Mouse (Mus musculus) urinary bladder, postnatal 14 days (tissue): ENCODE data around the gene Alpk1.
A peak's percentile ranks its signal among the peaks of the same experiment; 100 is the strongest.
"Not testable (repeated sequence)": the region's sequence is repeated elsewhere in the genome, so short reads cannot be mapped to it uniquely, and the experiment has no call there.

Experiments
- DNase-seq: peaks from one replicate; pipeline ENCODE4 v3.0.0; 2021; ENCODE audit warnings: low spot score

Gene Alpk1

DNA sequence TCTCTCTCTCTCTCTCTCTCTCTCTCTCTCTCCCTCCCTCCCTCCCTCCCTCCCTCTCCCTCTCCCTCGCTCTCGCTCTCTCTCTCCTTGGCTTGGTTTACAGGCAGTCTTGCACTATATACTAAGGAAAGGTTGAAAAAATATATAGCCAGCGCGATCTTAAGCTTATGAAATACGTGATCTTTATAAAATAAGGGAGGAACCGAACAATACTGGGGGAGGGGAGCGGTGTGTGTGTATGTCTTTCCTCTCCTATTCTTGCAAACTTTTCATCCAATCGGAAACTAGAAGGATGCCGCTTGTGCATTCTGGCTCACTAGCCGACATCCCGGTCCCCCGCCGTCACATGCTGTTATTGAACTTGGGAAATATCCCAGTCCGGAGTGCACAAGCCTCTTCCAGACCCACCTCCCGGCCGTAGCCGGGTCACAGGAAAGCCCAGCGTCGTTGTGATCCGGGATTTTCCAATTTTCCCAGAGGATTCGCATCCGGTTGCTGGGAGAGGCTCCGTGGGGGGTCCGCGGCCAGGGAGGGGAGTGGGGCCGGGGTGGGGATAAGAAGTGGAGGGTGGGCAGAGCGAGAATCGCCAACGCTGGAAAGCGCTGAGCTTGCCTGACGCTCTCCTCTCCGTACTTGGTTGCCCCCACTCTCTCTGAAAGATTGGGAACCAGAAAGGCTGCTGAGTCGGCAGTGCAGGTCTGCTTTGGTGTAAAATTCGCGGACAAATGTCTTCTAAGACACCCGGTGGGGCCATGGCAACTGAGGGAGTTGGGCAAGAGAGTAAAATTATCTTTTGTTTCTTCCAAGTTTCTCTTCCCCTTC is 10.1 kb upstream of the Alpk1 start:
- peak; percentile 26 for DNase-seq

GRCm38 (mm10) chr3:127789500-127790191 is 9.3 kb upstream of the Alpk1 start, which contains the start of gene Tifa:
Gene Tifa, plus strand, starts transcription at chr3:127789805.
- peak; percentile 58 for DNase-seq

- no peak for DNase-seq
Observed at GRCm38 (mm10) chr3:127788919-127789318, 8.6 kb upstream of the Alpk1 start.

- no peak for DNase-seq
Observed at GRCm38 (mm10) chr3:127788038-127788437, 7.7 kb upstream of the Alpk1 start.

- no peak for DNase-seq
Observed at GRCm38 (mm10) chr3:127787032-127787431, 6.7 kb upstream of the Alpk1 start.

GRCm38 (mm10) chr3:127783680-127784079 is 3.4 kb upstream of the Alpk1 start:
- not testable (repeated sequence) for DNase-seq

GRCm38 (mm10) chr3:127782921-127783320 is 2.6 kb upstream of the Alpk1 start:
- no peak for DNase-seq

DNA sequence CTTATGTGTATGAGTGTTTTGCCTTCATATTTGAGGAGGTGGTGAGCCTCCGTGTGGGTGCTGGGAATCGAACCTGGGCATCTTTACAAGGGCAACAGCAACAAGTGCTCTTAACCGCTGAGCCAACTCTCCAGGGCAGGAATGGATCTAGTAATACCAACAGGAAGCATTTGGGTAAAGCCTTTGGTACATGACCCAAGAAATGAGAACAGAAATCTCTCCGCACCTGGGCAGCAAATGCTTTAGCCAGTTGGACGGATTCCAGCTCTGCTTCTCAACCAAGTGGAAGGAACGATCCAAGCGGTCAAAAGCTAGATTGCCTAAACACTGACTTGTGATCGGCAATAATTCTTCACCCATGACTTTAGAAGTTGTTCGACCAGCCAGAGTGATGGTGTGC is 594 bp upstream of the Alpk1 start:
- peak; percentile 25 for DNase-seq

- no peak for DNase-seq
Observed at GRCm38 (mm10) chr3:127769146-127769545, 11.2 kb downstream of the Alpk1 start.

DNA sequence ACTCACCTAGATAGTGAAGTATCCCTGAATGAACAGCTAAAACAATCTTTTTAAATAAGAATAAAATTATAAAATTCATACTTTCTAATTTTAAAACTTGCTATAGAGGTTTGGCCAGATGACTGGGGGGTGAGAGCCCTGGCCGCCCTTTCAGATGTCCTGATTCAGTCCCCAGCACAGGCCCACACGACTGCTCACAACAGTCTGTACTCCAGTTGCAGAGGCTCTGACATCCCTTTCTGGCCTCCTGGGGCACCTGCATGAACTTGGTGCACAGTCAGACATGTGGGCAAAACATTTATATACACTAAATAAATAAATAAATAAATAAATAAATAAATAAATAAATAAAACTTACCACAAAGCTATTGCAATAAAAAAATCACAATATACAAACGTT is 14.4 kb downstream of the Alpk1 start:
- DNase-seq, result no peak

DNA sequence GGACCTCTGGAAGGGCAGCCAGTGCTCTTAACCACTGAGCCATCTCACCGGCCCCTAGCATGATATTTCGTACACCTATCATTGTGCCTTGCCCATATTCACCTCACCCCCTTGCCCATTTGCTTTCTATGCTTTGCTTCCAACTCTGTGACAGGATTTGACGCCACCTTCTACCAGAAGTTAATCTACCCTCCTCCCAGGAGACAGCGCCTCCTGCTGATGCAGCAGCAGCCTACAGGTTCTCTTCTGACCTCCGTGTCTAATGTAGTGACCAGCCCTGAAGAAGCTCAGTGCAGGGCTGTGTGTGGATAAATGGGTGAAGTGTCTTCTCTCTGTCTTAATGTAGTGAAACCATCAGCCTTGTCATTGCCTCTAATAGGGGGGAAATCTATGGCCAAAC is 15.8 kb downstream of the Alpk1 start:
- DNase-seq, result no peak

DNA sequence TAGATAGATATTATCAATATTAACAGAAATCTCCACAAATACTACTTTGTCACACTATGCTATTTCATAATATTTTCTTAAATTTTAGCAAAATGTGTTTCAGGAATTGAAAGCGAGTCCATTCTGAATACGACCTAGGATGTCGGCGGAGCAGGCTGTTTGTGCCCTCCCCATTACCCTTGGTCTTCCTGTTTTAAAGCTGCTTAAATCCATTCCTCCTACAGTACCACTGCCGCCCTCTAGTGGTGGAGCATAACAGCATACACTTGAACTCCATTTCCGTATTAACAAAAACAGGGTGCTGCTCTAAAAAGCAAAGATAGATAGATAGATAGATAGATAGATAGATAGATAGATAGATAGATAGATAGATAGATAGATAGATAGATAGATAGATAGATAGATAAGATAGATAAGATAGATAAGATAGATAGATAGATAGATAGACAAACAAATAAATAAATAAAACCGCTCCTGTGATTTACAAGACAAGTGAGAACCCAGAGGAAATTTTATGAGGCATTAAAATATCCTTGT is 17.2 kb downstream of the Alpk1 start:
- peak; percentile 86 for DNase-seq

- DNase-seq, result no peak
Observed at GRCm38 (mm10) chr3:127762403-127762802, 17.9 kb downstream of the Alpk1 start.

GRCm38 (mm10) chr3:127759212-127759611 is 21.1 kb downstream of the Alpk1 start:
- DNase-seq, result peak; percentile 18

DNA sequence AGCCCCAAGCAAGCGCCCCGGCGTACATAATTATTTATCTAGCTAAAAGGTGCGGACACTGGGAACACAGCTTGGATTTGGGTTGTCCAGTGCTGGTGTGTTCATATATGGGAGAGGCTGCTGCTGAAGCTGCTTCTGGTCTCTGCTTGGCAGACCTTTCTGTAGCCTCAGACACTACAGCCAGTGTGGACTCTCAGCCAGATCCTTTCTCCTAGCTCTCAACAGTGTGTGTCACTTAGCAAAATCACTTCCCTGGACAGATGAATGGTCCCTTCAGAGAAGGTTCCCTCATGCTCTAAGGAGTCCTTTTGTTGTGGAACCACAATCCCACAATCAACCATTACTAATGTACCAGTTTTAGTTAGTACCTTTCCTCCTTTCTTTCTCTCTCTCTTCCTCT is 21.5 kb downstream of the Alpk1 start:
- DNase-seq, result no peak

DNA sequence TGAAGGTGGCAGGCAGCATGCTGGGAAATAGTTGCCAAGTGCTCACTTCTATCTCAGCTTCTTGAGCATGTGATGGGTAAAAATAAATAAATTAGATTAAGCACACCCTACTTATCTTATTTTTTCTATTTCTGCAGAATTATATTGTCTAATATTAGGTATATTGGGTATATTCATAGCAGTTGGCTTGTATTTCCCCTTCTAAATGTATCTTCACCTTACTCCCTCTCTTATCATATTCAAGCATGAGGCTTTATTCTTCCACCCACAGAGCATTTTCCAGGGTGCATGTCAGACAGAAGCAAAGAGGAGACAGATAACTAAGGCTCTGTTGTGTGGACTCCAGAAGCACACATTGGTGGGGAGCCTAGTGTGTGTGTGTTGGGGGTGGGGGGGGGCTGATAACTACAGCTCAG is 22.4 kb downstream of the Alpk1 start:
- DNase-seq, result no peak

- no peak for DNase-seq
Observed at GRCm38 (mm10) chr3:127756458-127756857, 23.9 kb downstream of the Alpk1 start.

DNA sequence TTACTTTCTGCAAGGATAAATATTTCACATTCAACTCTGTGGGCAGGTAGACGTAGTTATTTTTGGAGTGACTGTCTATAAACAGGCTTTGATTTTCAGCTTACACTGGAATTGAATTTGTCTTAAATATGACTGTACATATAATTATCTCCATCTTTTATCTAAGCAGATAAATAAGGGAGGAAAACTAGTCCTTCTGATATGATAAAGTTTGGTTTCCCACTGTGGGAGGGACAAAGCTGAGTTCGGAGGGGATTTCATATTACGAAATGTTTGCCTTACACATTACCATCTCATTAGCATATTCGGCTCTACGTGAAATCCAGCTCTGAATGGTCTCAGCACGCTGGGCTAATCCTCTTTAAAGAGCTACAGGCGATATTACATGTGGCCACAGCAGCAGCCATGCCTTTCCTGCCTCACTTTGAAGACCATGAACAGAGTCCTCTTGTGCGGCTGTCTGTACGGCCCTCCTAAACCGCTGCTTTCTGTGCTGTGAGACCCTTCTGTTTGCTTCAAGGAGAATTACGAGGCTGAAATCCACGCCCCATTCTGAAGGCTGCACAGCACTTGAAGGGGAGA is 30.3 kb downstream of the Alpk1 start:
- DNase-seq, result no peak

GRCm38 (mm10) chr3:127749266-127749665 is 31.1 kb downstream of the Alpk1 start:
- DNase-seq, result no peak

DNA sequence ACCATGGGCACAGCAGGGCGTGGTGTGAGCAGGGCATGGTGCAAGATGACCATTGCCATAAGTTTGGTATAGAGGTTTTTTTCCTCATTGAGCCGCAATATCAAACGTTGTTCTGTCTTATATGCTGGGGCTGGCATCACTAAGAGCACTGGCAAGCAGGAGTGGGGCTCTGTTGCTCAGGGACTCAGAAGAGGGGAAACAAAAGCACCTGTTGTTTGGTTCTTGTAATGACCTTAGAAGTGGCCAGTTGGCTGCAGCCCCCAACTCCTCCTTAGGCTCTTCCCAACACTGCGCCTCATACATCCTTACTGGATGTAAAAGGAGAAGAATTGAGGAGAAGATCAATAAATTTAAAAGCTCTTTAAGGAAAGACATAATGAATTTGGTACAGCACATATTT is 31.7 kb downstream of the Alpk1 start:
- no peak for DNase-seq

GRCm38 (mm10) chr3:127745911-127746640 is 34.3 kb downstream of the Alpk1 start:
- DNase-seq, result no peak

DNA sequence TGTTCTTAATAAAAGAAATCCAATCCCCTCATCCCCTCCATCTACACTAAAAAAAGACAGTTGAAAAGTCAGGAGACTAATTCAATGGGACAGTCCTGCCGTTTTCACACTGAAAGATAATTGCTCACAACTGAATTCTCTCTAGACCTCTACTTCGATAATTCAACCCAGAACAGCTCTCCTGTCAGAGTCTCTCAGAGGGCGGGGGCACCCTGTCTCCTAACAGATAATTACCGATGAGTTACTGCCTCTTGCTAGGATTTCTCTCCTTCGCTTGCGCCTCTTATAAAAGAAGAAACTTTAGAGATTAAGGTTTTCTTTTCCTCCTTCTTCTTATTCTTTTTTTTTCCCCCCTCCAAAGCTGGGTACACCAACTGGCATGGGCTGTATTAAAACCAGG is 34.8 kb downstream of the Alpk1 start:
- no peak for DNase-seq
